In genomic region chr13:18791314-18791713, GRCm38 (mm10) we compare ENCODE assay signal across 14 mouse cellular contexts.
"Had no signal": no experiment of that assay in that cellular context is flagged by ENCODE, and none has a peak within 500 bp of the region (broad histone marks: within the 10 kb centered on the region; RNA-seq: fewer than 3 reads in every experiment).

No protein-coding gene starts in this region.

- H3K27ac ChIP-seq: limb, embryonic 15.5 days; liver, embryonic 12.5 days; lung, embryonic 15.5 days; midbrain, embryonic 10.5 days; neural tube, embryonic 12.5 days had no signal

- ATAC-seq: liver, embryonic 12.5 days had no signal

- H3K9me3 ChIP-seq: limb, embryonic 15.5 days; liver, embryonic 12.5 days; lung, embryonic 15.5 days; midbrain, embryonic 10.5 days; neural tube, embryonic 12.5 days had no signal

- H3K27me3 ChIP-seq: limb, embryonic 15.5 days; liver, embryonic 12.5 days; lung, embryonic 15.5 days; neural tube, embryonic 12.5 days had no signal

- DNase-seq: kidney, adult 9 months; kidney, postnatal 10 days; left cerebral cortex, postnatal 4 days; lung, postnatal 4 days; midbrain, embryonic 14.5 days; spleen, adult 18-20 months; thymus, adult 18-20 months; thymus, postnatal 14 days had no signal

- H3K4me1 ChIP-seq: liver, embryonic 12.5 days had no signal

- H3K9ac ChIP-seq: limb, embryonic 15.5 days; liver, embryonic 12.5 days; lung, embryonic 15.5 days; neural tube, embryonic 12.5 days had no signal

- H3K36me3 ChIP-seq: limb, embryonic 15.5 days; liver, embryonic 12.5 days; lung, embryonic 15.5 days; midbrain, embryonic 10.5 days; neural tube, embryonic 12.5 days had no signal

- H3K4me2 ChIP-seq: limb, embryonic 15.5 days; liver, embryonic 12.5 days; lung, embryonic 15.5 days; neural tube, embryonic 12.5 days had no signal

- H3K4me3 ChIP-seq: limb, embryonic 15.5 days; liver, embryonic 12.5 days; lung, embryonic 15.5 days; midbrain, embryonic 10.5 days; myocyte; neural tube, embryonic 12.5 days had no signal
